Mouse (Mus musculus) hematopoietic stem cell, adult 5-6 weeks (primary cell): ENCODE data around the gene Klhl25. TPM values are rescaled to one million over a fixed set of nuclear protein-coding genes. Genes with fewer than 3 reads are reported as not detected.
A peak's percentile ranks its signal among the peaks of the same experiment; 100 is the strongest.
"Not testable (repeated sequence)": the region's sequence is repeated elsewhere in the genome, so short reads cannot be mapped to it uniquely, and the experiment has no call there.

Experiments
- ATAC-seq, 2 experiments: fragments of 125-278 bp in 1 of 2; replicated peaks in 1 of 2; 2 replicates each; pipeline ENCODE4 v1.8.0; 2016 to 2017; ENCODE audit warnings: inconsistent platforms in 2 of 2, mild to moderate bottlenecking in 2 of 2, moderate number of reproducible peaks in 2 of 2, low read depth in 1 of 2, moderate TSS enrichment in 1 of 2; ENCODE audit not compliant: low FRiP score in 2 of 2, poor library complexity in 2 of 2, severe bottlenecking in 2 of 2, insufficient read depth in 1 of 2, low TSS enrichment in 1 of 2
- total RNA-seq: library from RNA; stranded (forward); fragments of 172-1452, 232-1000 nt; gene quantifications from 2 replicates; pipeline ENCODE4 v1.2.3, GENCODE M21; 2017

Gene Klhl25
- total RNA-seq, 1 experiment from 2014 or later, result 8.6 TPM

DNA sequence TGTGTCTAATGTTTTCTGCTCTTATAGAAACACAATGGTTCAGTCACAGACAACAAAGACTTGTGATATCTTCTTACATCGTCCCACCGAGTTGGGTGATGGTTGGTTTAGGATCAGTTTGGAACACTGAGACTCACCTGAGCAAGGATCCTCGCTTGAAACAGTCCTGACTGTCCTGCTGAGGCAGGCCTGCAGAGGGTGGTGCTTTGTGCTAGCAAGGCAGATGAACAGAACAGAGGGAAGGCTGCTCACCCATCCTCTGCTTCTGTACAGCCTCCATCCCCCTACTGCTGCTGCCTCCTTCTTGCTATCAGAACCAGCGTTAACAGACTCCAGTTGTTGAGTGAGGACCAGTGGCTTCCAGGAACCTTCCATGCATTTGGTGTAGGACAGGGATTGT is 14.2 kb upstream of the Klhl25 start:
- not testable (repeated sequence) for ATAC-seq

DNA sequence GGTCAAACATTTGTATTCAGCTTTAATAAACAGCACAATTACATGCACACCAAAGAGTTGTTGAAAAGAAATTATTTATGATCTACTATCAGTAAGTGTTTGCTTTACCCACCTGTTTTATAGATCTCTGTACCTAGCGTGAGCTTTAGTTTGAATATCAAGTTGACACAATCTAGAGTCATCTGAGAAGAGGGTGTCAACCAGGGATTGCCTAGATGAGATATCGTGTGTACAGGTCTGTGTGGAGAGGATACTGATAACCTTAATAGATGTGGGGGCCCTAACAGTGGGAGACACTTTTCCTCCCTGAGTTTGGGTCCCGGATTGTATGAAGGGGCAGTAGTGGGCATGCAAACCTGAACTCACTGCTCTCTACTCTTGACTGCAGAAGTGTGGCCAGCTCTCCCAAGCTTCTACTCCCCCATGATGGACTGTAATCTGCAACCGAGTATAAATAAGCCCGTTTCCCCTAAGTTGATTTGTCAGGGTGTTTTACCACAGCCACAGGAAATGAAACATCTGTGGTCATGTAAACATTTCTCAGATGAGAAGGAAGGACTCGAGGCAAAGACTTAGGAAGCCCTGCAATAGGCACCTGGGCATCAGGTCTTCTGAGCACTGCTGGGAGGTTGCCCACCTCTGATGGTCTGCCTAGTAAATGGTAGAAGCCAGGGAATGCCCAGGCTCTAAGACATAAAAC is 13.0 kb upstream of the Klhl25 start:
- peak; percentile 78 to 83 for ATAC-seq

DNA sequence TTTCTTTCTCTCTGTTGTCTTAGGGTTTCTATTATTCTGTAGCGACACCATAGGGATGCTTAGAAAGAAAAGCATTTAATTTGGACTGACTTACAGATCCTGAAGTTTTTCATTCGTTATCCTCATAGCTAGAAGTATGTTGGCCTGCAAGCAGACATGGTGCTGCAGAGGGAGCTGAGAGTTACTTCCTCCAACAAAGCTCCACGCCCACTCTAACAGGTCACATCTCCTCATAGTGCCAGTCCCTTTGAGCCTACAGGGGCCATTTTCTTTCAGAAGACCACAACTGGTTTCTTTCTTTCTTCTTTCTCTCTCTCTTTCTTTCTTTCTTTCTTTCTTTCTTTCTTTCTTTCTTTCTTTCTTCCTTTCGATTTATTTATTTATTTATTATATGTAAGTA is 8.0 kb upstream of the Klhl25 start:
- ATAC-seq, result no peak

DNA sequence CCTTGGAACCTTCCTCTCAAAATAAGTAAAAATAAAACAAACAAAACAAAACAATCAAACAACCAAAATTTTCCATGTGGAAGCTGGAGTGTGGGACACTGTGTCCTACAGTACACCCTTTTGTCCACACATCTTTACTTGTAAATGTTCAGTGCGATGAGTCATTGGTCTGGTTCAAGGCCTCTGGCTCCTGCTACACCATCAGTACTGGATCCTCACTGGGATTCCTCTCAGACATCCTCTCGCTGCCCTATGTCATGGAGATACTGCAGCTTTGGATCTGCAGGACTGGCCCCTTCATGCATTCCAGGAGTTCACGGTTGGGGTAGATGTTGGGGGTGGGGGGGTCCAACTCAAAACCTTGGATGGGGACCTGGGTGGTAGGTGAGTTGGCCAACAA is 5.8 kb upstream of the Klhl25 start:
- ATAC-seq, result no peak

DNA sequence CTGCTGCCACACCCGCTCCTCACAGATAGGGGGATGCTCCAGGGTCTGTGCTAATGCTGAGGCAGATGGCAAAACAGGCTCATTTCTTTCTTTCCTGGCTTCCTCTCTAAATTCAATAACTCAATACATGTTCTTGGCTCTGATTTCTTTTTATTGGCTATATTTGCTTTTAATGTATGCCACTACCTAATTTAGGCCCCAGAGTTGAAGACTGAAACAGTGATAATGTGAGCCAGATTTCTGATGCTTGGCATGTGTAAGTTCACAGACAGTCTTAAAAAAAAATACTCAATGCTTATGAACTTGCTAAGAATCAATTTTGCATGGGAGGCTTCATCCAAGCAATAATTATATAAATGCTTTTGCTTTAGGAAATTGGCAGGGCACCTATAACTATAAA is 2.2 kb upstream of the Klhl25 start:
- no peak for ATAC-seq

DNA sequence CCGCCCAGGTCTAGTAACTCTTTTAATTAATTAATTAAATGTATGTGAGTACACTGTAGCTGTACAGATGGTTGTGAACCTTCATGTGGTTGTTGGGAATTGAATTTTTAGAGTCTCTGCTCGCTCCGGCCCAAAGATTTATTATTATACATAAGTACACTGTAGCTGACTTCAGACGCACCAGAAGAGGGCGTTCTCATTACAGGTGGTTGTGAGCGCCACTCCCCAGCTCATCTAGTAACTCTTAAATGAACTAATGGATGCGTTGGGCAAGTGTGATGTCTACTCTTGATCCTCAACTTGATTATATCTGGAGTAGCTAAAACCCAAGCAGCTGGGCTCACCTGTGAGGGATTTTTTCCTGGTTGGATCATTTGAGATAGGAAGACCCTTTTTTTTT is 1.2 kb upstream of the Klhl25 start:
- no peak for ATAC-seq

DNA sequence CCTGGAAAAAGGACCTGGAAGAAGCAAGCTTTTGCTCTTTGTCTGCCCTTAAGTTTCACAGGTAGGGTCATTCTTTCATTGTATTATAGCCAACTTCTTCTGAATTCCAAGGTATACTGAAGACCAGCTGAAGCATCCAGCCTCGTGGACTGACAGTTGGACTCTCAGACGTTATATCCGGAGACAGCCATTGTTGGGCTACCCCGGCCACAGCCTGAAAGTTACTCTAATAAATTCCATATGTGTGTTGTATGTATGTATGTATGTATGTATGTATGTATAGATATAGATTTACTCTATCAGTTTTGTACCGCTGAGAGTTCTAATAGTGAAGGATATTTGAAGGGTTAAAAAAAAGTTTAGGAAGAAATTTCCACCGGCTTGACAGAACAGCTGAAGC is 621 bp upstream of the Klhl25 start:
- ATAC-seq, result no peak

DNA sequence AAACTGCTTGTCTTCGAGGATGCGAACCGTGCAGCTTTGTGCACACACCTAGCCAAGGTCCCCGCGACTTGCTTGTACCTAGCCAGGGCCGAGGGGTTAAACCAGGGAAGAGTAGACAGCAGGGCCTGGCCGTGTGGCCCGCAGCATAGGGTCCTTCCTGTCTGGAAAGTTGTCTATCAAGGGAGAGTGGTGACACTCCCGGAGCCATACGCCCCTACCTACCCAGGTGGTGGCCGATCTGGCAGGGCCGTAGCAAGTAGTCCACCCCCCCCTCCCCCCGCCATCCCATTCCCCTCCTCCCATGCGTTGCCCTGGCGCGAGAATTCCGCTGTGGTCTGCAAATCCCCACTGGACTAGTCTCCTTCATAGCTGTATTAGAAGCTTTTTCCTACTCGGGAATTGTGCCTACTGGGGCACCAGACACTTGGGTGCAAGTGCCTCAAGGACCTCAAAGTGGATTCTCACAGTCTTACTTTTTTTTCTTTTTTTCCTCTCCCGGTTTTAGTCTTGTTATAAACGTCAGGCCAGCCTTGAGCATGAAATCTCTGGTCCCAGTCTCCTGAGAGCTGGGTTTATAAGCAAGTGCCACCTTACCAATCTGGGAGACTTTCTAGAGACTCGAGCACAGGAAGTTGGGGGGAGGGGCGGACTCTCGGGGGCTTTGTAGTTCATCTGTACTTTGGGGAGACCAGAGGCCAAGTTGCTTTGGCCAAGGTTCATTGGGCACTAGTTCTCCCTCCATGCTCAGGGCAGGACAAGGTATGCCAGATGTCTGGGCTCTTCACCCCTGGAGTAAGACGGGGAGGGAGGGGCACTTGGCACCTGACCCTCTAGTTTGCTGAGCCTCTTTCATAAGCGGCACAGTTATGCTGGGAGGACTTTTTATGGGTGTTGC is 913 bp downstream of the Klhl25 start:
- no peak for ATAC-seq

DNA sequence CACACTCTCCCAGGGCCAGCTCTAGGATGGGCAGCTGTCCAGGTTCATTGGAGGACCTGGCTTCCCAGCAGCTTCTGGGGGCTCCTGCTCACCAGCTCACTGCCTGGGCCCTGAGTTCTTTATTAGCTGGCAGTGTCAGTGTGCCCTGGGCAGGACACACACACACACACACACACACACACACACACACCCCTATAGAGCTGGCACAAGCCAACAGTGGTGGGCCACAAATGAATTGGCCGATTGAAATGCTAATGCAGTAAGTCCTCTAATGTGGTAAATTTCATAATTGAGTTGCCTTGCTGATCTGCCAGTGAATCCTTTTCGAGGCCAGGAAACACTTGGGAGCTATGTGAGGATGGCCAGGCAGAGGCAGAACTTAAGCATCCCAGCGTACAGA is 2.3 kb downstream of the Klhl25 start:
- not testable (repeated sequence) for ATAC-seq

DNA sequence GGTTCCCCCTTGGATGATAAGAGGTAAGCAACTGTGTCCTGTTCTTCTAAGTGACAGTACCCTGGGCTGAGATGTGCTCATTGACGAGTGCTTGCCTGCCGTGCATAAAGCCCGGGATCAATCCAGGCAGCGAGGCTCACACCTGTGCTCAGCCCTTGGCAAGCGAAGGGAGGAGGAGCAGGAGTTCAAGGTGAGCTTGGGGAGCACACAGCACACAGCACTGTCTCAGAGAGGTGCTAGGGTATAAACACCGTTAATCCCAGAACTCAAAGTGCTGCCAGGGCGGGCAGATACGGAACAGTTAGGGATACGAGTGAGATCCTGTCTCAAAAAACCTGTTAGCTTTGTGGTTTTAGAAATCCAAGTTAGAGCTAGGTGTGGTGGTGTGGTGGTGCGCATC is 3.2 kb downstream of the Klhl25 start:
- no peak for ATAC-seq

DNA sequence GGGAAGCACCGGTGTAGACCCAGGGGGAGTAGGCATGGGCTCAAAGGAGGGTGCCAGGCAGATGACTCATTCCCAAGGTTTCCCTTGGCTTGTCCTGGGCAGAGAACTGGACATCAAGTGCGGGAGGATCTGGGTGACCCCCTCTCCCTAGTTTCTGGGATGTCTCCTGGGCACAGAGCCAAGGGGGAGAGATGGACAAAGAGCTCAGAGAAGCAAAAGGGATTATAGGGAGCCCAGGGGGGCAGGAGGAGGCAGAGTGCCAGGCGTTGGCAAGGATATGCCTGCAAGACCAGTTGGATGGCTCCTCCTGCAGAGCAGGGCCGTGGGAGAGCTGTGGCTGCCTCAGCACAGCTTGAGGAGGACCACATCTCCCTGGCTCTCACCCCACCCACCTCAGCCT is 4.3 kb downstream of the Klhl25 start:
- ATAC-seq, result no peak

DNA sequence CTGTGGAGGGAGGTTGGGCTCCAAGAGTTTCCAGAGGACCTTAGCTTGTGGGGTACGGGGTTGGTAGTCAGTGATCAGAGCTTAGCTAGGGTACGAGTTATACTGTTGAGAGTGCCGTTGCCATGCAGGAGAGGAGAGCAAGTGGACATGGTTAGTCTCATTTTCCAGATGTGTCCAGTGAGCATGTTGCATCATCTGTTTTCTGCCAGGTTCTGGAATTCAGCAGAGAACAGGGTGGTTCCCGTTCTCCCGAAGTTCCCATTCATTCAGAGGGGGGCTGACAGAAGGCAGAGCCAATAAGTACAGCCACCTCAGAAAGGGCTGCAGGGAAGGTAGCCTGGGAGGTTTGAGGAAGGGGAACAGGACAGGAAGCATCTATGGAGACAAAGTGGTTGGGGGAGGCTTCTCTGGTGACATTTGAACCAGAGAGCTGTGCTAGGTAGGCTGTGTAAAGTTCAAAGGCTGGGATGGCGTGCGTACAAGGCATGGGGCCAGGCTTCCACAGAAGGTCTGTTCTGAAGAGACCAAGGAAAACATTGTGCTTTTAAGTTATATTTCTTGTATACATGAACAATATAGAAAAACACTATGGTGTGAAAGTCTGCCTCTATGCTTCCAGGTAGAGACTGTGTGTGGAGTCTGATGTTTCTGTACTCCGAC is 5.2 kb downstream of the Klhl25 start:
- no peak for ATAC-seq

DNA sequence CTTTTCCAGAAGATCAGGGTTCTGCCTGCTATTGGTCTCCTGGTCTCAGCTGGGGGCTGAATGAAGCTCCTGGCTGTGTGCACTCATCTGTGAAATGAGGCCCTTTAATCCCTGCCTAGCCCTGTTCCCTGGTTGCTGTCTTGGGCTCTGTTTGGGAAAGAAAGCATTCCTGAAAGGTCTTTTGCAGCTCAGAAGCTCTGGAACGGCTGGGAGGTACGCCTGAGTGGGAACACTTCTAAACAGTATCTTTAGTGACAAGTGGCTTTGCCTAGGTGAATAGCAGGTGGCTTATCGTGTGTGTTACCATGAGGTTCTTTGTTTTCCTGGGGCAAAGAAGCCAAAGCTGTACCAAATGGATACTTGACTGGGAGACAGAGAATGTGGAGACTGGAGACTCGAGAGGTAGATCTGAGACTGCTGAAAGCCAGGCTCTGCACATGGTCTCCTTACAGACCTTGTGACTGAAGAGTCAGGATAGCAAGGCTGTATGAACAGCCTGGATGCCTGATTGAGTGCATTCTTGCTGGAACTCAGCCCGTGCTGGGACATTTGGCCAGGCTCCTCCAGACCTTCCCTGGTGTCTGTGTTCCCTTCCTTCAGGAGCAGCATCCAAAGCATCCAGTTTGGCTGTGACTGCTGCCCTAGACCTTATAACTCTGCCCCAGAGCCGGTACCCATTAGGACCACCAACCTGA is 6.3 kb downstream of the Klhl25 start:
- no peak for ATAC-seq

DNA sequence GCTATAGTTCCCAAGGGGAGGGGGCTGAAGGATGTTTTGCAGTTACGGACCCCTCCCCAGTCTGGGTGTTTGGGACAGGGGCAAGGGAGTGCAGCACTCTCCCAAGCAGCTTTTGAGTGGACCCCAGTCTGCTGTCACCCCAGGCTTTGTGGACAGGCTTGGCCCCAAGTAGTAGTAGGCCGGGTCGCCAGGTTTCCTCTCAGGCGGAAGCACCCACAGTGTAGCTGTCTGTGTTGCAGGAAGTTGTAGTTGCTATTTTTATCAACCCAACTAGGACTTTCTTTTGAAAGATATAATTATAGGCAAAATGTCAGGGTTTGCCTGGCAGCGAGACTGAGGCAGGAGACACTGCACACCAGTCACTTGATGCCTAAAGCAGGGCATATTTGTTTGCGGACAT is 6.9 kb downstream of the Klhl25 start:
- ATAC-seq, result peak; percentile 30 to 57; a peak in 3 of 4 replicates

DNA sequence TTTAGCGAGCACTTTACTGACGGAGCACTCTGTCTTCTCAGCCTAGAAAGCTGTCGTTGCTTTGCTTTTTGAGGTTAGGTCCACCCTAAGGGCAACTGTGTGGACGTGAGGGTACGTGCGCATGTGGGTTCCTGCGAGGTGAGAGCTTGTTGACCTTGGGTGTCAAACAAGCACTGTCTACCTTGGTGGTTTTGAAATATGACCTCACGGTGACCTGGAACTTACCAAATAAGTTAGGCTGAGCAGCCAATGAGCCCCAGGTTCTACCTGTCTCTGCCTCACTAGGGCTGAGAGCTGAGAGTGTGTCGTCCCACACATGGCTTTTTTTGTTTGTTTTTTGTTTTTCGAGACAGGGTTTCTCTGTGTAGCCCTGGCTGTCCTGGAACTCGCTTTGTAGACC is 8.1 kb downstream of the Klhl25 start:
- ATAC-seq, result no peak

DNA sequence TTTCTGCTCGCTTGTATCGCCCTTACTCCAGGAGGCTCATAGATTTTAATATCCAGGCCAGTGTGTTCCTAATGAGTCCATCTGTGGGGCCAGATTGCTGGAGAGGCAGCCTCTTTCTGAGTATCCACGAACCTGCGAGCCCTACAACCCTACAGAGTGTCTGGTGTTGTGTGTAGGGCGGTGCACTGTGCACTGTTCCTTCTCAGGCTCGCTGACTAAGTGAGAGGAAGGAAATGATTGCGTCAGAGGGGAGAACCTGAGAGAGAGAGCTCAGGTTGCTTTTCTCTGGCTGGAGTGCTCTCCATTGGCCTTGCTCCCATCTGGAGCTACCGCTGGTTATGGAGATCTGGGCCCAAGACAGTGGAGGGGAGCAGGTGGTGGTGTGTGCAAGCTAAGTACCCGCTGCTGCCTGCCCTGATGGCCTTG is 11.7 kb downstream of the Klhl25 start:
- ATAC-seq, result peak; percentile 28 to 44; a peak in 1 of 4 replicates

DNA sequence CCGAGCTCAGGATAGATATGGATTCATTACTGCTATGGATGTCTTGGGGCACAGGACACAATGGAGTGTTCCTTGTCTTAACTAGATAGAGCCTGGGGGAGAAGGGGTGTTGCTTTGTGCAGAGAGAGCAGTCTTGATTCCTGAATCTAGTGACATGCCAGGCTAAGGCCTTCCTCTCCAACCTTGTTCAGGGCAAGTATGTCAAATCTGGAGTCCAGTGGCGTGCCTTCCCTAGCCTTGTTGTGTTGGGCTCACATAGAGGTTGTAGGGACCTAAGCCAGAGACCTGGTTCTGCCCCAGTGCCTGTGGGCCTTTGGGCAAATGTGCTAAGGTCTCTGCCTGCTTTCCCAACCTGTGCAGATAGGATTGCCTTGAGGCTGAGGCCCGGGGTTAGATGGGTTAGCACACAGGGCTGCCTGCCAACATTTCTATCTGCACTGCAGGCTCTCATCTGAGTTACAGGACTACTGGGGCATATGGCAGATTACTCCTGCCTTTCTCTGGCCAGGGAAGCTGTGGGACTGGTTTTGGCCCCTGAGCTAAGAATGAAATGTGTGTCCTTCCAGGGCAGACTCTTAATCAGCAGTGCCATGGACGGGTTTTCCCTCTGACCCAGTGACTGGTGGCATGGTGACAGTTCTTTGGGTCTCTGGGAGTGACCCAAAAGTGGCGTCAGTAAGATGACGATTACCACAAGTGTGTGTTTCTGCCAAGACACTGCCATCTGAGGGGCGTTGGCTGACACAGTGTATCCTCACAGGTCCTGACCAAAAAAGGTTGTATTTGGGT is 13.7 kb downstream of the Klhl25 start:
- ATAC-seq, result 0 out of 4 replicates have a peak, but pooled peaks of 1 of the 2 experiments have one; percentile 14
